Mouse (Mus musculus) frontal cortex, postnatal 10 days (tissue): ENCODE results near the gene Olfr477.
"Not testable (repeated sequence)": the region's sequence is repeated elsewhere in the genome, so short reads cannot be mapped to it uniquely, and the experiment has no call there.

Source experiments
- DNase-seq, 2 experiments: peaks; one replicate each; pipeline ENCODE4 v3.0.0; 2022; ENCODE audit warnings: low spot score in 2 of 2, mixed read lengths in 1 of 2

The Olfr477 gene

GRCm38 (mm10) chr7:107986393-107986792, at the start of gene Olfr477:
Gene Olfr477, plus strand, starts transcription at chr7:107986693.
- DNase-seq: no peak

- DNase-seq: not testable (repeated sequence)
These were observed 34.0 kb upstream of the Olfr477 start for GRCm38 (mm10) chr7:107952539-107952938.

GRCm38 (mm10) chr7:107954343-107954742, 32.1 kb upstream of the Olfr477 start, which contains the start of gene Olfr474:
Gene Olfr474, plus strand, starts transcription at chr7:107954643.
- no peak for DNase-seq

- DNase-seq: no peak
These were observed 22.0 kb upstream of the Olfr477 start, which contains the start of gene Olfr476 for GRCm38 (mm10) chr7:107964503-107964902. Gene Olfr476, plus strand, starts transcription at chr7:107964803.

- DNase-seq: not testable (repeated sequence)
These were observed 27.8 kb downstream of the Olfr477 start for GRCm38 (mm10) chr7:108014256-108014655.

GRCm38 (mm10) chr7:108033889-108034288, 47.4 kb downstream of the Olfr477 start, which contains the start of gene Olfr478:
Gene Olfr478, minus strand, starts transcription at chr7:108033989.
- no peak for DNase-seq
